Mouse (Mus musculus): Measurements from ENCODE around the gene Zbtb8os. TPM values are rescaled to one million over a fixed set of nuclear protein-coding genes. Genes with fewer than 3 reads are reported as not detected.
A peak's percentile ranks its signal among the peaks of the same experiment; 100 is the strongest.
"Not testable (repeated sequence)": the region's sequence is repeated elsewhere in the genome, so short reads cannot be mapped to it uniquely, and the experiment has no call there.

The Zbtb8os gene
- total RNA-seq, 1 experiment from 2014 or later: 52.5 TPM

DNA sequence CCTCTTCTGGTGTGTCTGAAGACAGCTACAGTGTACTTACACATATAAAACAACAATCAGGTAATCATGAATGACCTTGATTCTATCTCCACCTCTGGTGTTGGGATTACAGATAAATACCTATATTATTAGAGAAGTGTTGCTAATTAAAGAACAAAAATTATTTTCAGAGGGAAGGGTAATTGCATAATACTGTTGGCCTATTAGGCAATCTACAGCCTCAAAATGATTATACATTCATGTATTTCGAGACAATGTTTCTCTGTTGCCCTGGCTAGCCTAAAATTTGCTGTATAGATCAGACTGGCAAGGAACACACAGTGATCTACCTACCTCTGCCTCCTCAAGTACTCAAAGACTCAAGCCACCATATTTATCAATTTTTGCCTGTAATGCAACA, 12.0 kb upstream of the Zbtb8os start:
- ATAC-seq (ENCODE audit: extremely low read depth, insufficient number of reproducible peaks, low FRiP score, poor library complexity, severe bottlenecking): no peak

DNA sequence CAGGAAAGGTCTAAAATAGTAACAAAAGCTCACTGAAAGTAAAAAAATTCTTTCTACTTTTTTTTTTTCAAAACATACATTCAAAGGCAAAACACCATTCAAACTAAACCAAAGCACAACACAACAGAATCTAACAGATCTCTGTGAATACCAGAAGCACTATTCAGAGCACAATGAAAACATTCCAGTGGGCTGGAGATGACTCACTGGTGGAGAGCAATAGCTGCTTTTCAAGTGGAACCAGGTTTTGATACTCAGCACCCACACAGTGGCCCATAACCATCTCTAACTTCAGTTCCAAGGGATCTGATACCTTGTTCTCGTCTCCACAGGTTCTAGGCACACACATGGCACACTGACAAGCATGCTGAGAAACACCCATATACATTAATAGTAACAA, 10.7 kb upstream of the Zbtb8os start:
- ATAC-seq (ENCODE audit: extremely low read depth, insufficient number of reproducible peaks, low FRiP score, poor library complexity, severe bottlenecking): no peak

DNA sequence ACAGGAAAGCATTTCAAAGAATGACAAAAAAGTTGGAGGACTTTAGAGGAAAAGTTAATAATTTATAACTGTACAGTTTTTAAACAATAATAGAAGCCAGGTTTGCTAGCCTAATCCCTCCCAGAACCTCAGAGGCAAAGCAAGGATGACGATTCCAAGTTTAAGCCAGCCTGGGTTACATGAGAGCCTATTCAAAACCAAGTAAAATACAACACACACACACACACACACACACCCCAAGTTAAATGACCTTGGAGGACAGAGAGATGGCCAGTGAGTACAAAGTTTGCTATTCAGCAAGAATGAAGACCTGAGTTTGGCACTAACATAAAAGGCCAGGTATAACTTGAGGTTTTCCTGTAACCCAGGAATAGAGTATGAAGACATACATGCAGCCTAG, 9.3 kb upstream of the Zbtb8os start:
- no peak for ATAC-seq (ENCODE audit: extremely low read depth, insufficient number of reproducible peaks, low FRiP score, poor library complexity, severe bottlenecking)

DNA sequence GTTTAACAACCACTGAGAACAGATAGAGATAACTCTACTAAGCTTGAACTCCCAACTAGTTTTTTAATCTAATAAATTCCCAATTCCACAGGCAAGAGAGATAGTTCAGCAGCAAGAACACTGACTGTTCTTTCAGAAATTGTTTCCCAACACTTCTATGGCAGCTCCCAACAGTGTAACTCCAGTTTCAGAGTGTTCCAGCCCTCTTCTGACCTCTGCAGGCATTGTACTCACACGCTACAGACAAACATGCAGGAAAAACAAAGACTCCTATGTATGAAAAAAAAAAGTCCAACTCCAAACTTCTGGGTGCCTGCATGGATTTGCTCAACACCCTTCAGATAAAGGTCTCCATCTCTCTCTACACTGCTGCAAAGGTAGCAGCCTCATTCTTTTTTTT, 2.6 kb upstream of the Zbtb8os start:
- no peak for ATAC-seq (ENCODE audit: extremely low read depth, insufficient number of reproducible peaks, low FRiP score, poor library complexity, severe bottlenecking)

DNA sequence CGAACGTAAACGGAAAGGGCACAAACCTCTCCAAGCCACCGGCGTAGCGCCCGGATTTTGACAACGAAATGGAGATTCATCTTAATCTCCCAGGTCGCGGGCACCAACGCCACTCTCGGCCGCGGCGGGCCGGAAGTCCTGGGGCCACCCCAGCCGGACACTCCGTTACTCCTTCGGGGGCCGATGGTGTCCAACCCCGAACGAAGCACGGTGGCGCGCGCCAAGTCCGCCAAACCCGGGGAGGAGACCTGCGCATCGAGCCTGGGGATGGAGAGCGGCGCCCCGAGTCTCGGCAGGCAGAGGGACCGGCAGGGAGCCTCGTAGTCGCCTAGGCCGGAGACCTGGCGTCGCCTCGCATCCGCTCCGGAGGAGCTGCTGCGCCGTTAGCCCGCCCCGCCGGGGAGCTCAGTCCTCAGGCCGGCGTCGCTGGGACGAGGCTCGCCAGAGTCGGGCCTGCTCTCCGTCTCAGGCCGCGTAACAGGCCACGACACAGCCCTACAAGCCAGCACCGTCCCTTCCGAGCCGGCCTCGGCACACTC, 749 bp upstream of the Zbtb8os start:
- no peak for ATAC-seq (ENCODE audit: extremely low read depth, insufficient number of reproducible peaks, low FRiP score, poor library complexity, severe bottlenecking)

DNA sequence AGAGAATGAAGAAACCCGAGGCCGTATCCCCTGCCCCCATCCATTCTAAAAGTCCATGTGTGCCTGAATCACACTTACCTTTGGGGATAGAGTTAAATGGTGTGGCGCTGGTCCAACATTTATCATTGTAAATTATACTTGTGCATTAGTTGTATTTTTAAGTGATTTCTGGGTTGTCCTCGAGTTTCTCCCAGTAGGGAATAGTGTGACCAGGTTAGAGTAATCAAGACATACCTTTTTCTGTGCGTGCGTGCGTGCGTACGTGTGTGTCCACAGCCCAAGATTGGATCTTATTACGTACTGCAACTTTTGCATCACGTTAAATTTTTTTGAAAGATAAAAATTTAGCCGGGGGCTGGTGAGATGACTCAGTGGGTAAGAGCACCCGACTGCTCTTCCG, 796 bp downstream of the Zbtb8os start:
- no peak for ATAC-seq (ENCODE audit: extremely low read depth, insufficient number of reproducible peaks, low FRiP score, poor library complexity, severe bottlenecking)

DNA sequence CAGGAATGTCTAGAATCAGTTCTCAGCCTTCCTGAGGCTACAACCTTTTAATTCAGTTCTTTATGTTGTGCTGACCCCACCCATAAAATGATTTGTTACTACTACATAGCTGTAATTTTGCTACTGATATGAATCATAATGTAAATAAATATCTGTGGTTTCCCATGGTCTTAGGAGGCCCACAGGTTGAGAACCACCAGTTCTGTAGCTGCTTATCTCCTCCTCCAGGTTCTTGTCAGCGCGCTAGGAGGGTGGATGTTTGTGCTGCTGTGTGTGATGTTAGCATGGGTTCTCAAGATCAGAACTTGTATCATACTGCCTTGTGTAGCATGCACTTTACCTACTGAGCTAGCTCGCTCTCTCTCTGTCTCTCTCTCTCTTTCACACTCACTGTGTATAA, 4.2 kb downstream of the Zbtb8os start:
- ATAC-seq (ENCODE audit: extremely low read depth, insufficient number of reproducible peaks, low FRiP score, poor library complexity, severe bottlenecking): no peak

DNA sequence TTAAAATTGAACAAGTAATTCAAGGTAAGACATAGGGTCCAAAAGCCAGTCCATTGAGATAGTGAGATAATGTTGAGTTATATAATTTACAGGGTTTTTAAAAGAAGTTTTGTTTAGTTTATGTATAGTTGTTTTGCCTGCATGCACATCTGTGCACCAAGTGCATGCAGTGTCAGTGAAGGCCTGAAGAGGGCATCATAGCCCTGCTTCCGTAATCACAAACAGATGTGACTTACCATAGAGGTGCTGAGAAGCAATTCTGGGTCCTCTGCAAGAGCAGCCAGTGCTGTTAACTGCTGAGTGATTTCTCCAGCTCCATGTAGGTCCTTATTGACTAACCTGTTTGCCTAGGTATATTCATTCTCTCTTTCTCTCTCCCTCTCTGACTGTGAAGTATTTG, 6.4 kb downstream of the Zbtb8os start:
- ATAC-seq (ENCODE audit: extremely low read depth, insufficient number of reproducible peaks, low FRiP score, poor library complexity, severe bottlenecking): no peak

DNA sequence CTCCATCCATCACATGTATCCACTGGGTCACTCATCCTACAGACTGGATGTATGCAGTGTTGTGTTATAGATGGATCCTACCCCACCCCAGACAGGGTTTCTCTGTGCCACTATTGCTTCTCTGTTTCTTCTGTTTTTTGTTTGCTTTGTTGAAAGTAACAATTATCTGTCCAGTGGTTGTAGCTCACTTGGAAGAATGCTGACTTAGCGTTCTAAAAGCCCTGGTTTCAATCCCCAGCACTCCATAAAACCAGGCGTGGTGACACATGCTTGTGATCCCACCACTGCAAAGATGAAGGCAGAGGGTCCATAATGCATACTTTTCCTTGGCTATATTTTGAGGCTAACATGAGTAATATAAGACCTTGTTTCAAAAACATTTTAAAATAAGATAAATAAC, 7.2 kb downstream of the Zbtb8os start:
- ATAC-seq (ENCODE audit: extremely low read depth, insufficient number of reproducible peaks, low FRiP score, poor library complexity, severe bottlenecking): no peak

DNA sequence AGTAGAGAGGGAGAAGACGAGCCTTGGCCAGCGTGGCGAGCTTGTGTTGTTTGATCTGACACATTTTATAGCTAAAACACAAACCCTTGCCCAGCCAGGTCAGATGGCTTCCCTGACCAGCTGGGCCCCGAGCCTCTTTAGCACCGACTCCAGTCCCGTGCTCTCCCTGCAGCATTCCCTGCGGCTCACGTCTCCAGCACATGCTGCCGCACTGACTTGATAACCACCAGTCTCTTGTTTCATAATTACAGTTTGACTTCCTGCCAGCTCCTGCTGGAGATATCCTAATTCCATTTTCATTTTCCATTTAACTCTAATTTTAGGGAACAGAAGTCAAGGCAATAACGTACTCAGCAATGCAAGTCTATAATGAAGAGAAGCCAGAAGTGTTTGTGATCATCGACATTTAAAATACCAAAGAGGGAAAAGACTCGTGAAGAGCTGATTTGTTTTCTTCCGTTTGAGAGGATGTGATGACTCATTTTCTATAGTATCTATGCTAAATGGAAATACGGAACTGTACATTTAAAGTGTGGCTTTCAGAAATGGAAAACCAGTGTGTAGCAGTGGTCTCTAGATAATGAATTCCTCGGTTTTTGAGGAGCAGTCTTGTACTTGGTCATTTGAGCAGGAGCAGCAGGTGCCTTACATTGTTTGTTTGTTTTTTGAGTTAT, 11.1 kb downstream of the Zbtb8os start:
- ATAC-seq (ENCODE audit: extremely low read depth, insufficient number of reproducible peaks, low FRiP score, poor library complexity, severe bottlenecking): no peak

DNA sequence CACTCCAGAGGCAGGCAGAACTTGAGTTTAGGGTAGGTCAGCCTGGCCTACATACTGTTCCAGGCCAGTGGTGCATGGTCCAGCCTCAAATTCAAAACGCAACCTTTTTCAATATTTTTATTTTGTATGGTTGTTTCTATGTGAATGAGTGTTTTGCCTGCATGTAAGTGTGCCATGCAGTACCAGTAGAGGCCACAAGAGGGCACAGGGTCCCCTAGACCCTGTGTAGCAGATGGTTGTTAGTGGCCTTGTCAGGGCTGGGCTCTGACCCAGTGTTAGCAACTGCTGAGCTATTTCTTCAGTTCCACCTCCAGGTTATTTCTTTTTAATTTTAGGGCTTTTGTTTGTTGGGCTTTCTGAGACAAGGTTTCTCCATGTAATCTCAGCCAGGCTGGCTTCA, 15.1 kb downstream of the Zbtb8os start:
- peak; percentile 81 for ATAC-seq (ENCODE audit: extremely low read depth, insufficient number of reproducible peaks, low FRiP score, poor library complexity, severe bottlenecking)

DNA sequence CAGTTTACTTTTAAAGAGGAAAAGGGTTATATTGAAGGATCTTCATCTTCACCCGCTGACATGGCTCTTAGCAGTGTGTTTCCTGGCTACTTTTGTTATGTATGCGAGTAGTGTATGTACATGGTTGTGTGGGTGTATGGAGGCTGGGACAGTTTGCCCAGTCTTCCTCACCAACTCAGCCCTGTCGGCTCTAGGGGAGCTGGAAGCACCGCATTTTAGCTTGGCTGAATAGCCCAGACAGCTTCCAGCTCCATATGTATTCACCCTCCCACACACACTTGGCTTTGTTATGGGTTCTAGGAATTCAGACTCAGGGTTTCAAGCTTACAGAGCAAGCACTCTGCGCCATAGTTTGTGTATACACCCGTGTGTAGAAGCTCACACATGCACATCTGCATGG, 15.6 kb downstream of the Zbtb8os start:
- no peak for ATAC-seq (ENCODE audit: extremely low read depth, insufficient number of reproducible peaks, low FRiP score, poor library complexity, severe bottlenecking)

DNA sequence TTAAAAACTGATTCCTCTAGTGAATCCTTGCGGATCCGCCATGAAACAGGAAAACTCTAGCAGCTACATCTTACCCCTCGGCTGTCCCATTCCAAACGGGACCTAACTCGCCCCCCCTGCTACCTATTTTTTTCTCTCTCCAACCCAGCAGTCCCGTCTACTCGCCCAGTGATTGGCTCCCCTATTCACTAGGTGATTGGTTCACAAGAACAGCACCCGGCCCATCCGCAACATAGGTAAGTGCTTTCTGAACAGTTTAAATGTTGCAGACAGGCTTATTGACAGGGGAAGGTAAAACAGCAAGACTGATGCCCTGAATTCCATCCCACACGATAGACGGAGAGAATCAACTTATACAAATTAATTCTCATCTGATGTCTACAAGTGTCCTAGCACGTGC, 17.7 kb downstream of the Zbtb8os start:
- ATAC-seq (ENCODE audit: extremely low read depth, insufficient number of reproducible peaks, low FRiP score, poor library complexity, severe bottlenecking): no peak

DNA sequence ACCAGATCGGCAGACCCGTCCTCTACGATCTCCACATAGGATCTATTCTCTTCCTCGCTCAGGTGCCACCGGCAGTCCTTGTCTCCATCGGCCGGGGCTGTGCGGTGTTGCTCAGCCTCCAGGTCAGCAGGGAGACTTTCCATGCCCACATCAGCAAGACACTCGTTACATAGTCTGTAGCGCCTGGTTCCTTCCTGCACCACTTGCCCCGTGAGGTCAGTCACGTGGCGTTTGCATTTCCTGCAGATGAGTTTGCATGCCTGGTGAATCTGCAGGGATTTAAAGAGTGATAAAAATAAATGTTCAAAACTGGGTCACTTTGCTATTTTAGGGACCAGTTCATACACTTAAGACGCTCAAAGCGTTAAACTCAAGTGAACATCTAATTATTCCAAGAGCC, 18.7 kb downstream of the Zbtb8os start:
- ATAC-seq (ENCODE audit: extremely low read depth, insufficient number of reproducible peaks, low FRiP score, poor library complexity, severe bottlenecking): no peak

DNA sequence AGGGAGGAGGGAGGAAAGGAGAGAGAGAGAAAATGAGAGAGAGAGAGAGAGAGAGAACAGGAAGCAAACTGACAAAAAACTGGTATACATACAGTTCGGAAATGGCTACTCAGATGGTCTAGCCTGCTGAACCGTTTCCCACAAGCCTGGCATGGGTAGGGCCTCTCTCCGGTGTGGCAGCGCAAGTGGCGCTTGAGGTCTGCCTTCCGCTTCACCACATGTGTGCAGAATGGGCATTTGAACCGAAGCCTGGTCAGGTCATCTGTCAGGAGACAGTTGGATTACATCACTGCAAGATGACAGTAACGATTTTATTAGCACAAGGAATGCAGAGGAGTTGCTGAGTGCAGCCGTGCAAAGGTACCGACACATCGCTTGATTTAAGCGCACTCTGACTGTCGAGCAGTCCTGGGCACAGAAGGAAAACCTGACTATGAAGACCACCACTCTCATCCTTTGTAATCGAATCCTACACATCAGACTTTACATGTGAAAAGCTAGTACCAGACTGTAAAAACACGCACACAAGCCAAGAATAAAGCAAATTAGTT, 22.2 kb downstream of the Zbtb8os start:
- no peak for ATAC-seq (ENCODE audit: extremely low read depth, insufficient number of reproducible peaks, low FRiP score, poor library complexity, severe bottlenecking)

DNA sequence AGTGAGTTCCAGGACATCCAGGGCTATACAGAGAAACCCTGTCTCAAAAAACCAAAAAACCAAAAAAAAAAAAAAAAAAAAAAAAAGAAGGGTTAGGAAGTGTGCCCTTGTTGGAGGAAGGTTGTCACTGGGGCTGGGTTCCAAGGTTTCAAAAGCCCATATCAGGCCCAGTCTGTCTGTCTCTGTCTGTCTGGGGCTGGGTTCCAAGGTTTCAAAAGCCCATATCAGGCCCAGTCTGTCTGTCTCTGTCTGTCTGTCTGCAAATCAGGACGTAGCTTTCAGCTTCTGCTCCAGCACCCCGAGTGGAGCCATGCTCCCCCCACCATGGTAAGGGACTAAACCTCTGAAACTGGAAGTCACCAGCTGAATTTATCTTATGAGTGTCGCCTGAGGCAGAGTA, 26.7 kb downstream of the Zbtb8os start:
- not testable (repeated sequence) for ATAC-seq (ENCODE audit: extremely low read depth, insufficient number of reproducible peaks, low FRiP score, poor library complexity, severe bottlenecking)

DNA sequence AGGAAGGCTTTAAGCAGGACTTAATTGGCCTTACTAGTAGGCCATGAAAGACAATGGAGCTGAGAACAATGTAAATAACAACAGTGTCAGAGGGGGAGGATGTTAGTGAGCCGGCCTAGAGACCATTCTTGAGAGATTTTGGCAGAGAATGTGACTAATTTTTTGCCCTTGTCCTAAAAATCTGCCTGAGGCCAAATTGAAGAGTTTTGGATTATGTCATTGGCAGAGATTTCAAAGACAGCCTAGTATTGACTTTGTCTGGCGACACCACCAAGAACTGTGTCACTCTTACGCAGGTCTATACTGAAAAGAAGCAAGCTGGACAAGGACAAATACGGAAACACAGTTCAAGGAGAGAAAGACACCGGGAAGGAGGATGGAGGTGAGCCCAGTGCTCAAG, 27.3 kb downstream of the Zbtb8os start:
- ATAC-seq (ENCODE audit: extremely low read depth, insufficient number of reproducible peaks, low FRiP score, poor library complexity, severe bottlenecking): no peak

DNA sequence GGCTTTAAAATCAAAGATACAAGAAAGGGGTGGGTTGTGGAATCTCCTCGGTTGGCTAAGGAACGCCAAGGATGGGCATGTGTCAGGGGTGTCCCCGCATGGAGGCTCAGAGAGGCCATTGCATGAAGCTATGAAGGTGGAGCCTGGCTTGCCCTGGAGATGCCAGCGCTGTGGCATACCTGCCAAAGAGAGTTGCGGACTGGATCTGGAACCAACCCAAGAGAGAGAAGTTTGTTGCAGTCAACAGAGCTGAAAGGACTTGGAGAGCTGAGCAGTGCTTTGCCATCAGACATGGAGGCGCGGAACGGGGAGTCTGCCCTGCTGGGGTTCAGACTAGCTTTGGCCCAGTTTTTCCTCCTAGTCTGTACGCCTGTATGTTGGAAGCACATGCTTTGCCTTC, 28.0 kb downstream of the Zbtb8os start:
- ATAC-seq (ENCODE audit: extremely low read depth, insufficient number of reproducible peaks, low FRiP score, poor library complexity, severe bottlenecking): no peak

DNA sequence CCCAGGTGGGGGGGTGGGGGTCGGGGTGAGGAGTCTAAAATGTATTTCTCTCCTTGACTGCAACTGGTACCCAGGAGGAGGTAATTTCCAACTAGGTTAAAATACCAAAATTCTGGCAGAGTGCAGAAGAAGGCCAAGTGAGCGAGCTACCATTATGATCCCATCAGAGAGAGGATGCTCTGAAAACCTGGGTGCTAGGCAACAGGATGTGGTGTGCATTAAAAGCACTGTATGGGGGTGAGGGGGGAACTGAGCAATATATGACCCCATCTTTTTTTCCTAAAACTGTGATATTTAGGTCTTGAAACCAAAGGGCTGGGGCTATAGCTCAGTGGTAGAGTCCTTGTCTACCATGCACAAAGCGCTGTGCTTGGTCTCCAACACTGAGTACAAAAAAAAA, 28.9 kb downstream of the Zbtb8os start:
- no peak for ATAC-seq (ENCODE audit: extremely low read depth, insufficient number of reproducible peaks, low FRiP score, poor library complexity, severe bottlenecking)

DNA sequence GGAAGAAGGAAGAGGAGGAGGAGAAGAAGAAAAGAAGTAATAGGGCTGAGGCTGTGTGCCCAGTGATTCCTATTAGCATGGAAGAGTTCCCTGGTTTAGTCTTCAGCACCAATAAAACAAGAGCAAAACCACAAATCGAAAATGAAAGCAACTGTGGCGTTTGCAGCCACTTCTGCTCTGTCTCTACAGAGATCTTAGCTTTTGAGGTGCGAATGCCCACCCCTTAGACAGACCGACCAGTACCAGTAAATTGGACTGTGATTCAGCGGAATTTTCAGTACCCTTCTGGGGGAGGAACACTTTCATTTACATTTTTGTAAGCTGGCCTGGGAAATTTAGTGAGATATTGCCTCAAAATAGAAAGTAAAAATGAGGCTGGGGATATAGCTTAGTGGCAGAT, 29.7 kb downstream of the Zbtb8os start:
- peak; percentile 67; the same call in 1 of the 2 replicates for ATAC-seq (ENCODE audit: extremely low read depth, insufficient number of reproducible peaks, low FRiP score, poor library complexity, severe bottlenecking)

DNA sequence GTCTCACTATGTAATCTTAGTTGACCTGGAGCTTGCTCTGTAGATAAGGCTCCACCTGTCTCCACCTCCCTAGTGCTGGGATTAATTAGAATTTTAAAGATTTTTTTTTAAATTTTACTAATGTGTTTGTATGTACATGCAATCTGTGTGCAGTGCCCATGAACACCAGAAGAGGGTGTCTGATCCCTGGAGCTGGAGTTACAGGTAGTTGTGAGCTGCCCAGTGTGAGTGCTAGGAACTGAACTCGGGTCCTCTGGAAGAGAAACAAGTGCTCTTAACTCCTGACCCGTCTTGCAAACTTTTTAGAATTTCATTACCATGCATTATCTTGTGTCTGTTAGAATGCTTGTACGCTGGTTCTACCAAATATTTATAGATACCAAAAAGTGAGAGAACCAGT, 35.9 kb downstream of the Zbtb8os start:
- ATAC-seq (ENCODE audit: extremely low read depth, insufficient number of reproducible peaks, low FRiP score, poor library complexity, severe bottlenecking): no peak

All from neutrophil, adult 5-6 weeks (primary cell).